Mouse (Mus musculus) forebrain, embryonic 10.5 days (tissue): ENCODE measurements around the gene Mon1a. TPM values are rescaled to one million over a fixed set of nuclear protein-coding genes. Genes with fewer than 3 reads are reported as not detected.

ENCODE experiments used
- DNase-seq: peaks from one replicate; pipeline ENCODE4 v3.0.0-alpha.2; 2017; ENCODE audit warnings: low spot score; ENCODE audit errors: extremely low spot score
- H3K27ac ChIP-seq: fragments of 300-500 bp; sonication (generic); 2 replicates; pipeline ENCODE4 v1.5.1; 2016; ENCODE audit warnings: mild to moderate bottlenecking
- H3K27me3 ChIP-seq: fragments of 300-500 bp; sonication (generic); 2 replicates; pipeline ENCODE4 v1.6.1; 2016; ENCODE audit warnings: mild to moderate bottlenecking; ENCODE audit not compliant: poor library complexity, severe bottlenecking
- H3K36me3 ChIP-seq: fragments of 300-500 bp; sonication (generic); replicated peaks from 2 replicates; pipeline ENCODE4 v1.6.1; 2016; ENCODE audit warnings: mild to moderate bottlenecking, moderate library complexity
- H3K4me1 ChIP-seq: fragments of 300-500 bp; sonication (generic); 2 replicates; pipeline ENCODE4 v1.6.1; 2016
- H3K4me3 ChIP-seq: fragments of 300-500 bp; sonication (generic); 2 replicates; pipeline ENCODE4 v1.5.1; 2016; ENCODE audit warnings: mild to moderate bottlenecking, moderate library complexity
- H3K9me3 ChIP-seq: fragments of 300-500 bp; sonication (generic); 2 replicates; pipeline ENCODE4 v1.6.1; 2016; ENCODE audit warnings: mild to moderate bottlenecking, moderate library complexity
- WGBS: fragments of 180-500 bp; shearing (Covaris S2); methylation state at CpG from one replicate; pipeline ENCODE4 v1.1.7; 2016; 5-methylcytosine and 5-hydroxymethylcytosine counted together
- polyA plus RNA-seq: library from polyadenylated mRNA; unstranded; fragments of >200 nt; fragmentation: Nextera tagmentation; extraction: Ambion mirVana; gene quantifications from 2 replicates; pipeline ENCODE4 v1.2.1, GENCODE M21; 2016

Gene Mon1a
- polyA plus RNA-seq, result 12.2 and 12.5 TPM in 2 replicates

DNA sequence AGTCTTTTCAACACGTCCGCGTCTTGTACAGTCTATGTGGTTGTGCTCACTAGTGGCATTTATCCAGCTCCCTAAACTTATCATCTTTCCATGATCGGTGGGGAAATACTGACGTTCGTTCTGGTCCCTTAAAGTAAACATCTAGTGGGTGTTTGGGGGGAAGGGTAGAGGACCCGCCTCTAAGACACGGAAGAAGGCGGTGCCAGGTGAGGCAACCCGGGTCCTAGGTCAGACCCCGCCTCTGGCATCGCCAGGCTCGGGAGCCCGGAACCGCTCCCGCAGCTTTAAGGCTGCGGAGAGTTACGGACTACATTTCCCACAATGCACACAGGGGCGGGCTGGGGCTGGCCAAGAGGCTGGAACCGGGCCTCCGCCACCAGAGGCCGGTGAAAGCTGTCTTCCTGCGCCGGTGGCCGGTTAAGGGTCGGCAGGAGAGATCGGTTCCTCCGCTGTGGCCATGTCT is at the start of gene Mon1a:
Mon1a (plus strand) TSS at position 348 of the 463 bp plus-strand sequence.
- H3K27me3 ChIP-seq, result peaks cover 20% of the 10 kb centered on the region
- peaks cover 14% of the 10 kb centered on the region for H3K4me1 ChIP-seq
- WGBS, result under 1% methylated on average over 28 of the region's 28 CpGs
- DNase-seq, result peak; percentile 82
- no peaks in the 10 kb centered on the region for H3K9me3 ChIP-seq
- H3K4me3 ChIP-seq, result peak within 1 kb of the TSS; percentile 65
- H3K27ac ChIP-seq, result peak within 1 kb of the TSS; percentile 74
- H3K36me3 ChIP-seq, result no peaks in the 10 kb centered on the region

- Histone ChIP-seq H3K36me3 (peaks cover 65% of the 10 kb centered on the region), H3K27ac (no peak overlapping the region), H3K27me3 (no peaks in the 10 kb centered on the region), H3K9me3 (no peaks in the 10 kb centered on the region), H3K4me3 (no peak overlapping the region), H3K4me1 (no peaks in the 10 kb centered on the region)
- WGBS, result 100% methylated on average over 1 of the region's 1 CpGs
- no peak for DNase-seq
These were observed 49.1 kb upstream of the Mon1a start for GRCm38 (mm10) chr9:107838869-107839268.

GRCm38 (mm10) chr9:107842709-107843108 is 45.2 kb upstream of the Mon1a start:
- WGBS, result 94% methylated on average over 2 of the region's 2 CpGs
- H3K4me3 ChIP-seq, result no peak overlapping the region
- H3K27me3 ChIP-seq, result no peaks in the 10 kb centered on the region
- H3K27ac ChIP-seq, result no peak overlapping the region
- DNase-seq, result no peak
- no peaks in the 10 kb centered on the region for H3K4me1 ChIP-seq
- H3K9me3 ChIP-seq, result no peaks in the 10 kb centered on the region
- peaks cover 85% of the 10 kb centered on the region for H3K36me3 ChIP-seq

GRCm38 (mm10) chr9:107848922-107849321 is 39.0 kb upstream of the Mon1a start:
- Histone ChIP-seq H3K36me3 (peaks cover 96% of the 10 kb centered on the region), H3K27me3 (no peaks in the 10 kb centered on the region), H3K4me3 (no peak overlapping the region), H3K4me1 (no peaks in the 10 kb centered on the region), H3K27ac (no peak overlapping the region), H3K9me3 (no peaks in the 10 kb centered on the region)
- DNase-seq, result no peak
- WGBS, result 97% methylated on average over 7 of the region's 7 CpGs

GRCm38 (mm10) chr9:107858343-107858742 is 29.6 kb upstream of the Mon1a start:
- H3K36me3 ChIP-seq, result peaks cover 75% of the 10 kb centered on the region
- no peak for DNase-seq
- no peak overlapping the region for H3K27ac ChIP-seq
- H3K4me3 ChIP-seq, result no peak overlapping the region
- no peaks in the 10 kb centered on the region for H3K9me3 ChIP-seq
- WGBS, result 96% methylated on average over 3 of the region's 3 CpGs
- H3K27me3 ChIP-seq, result no peaks in the 10 kb centered on the region
- H3K4me1 ChIP-seq, result no peaks in the 10 kb centered on the region

GRCm38 (mm10) chr9:107864493-107864892 is 23.5 kb upstream of the Mon1a start:
- no peaks in the 10 kb centered on the region for H3K9me3 ChIP-seq
- H3K36me3 ChIP-seq, result peaks cover 50% of the 10 kb centered on the region
- no peak for DNase-seq
- no peaks in the 10 kb centered on the region for H3K27me3 ChIP-seq
- H3K4me3 ChIP-seq, result no peak overlapping the region
- WGBS, result 76% methylated on average over 1 of the region's 1 CpGs
- H3K4me1 ChIP-seq, result no peaks in the 10 kb centered on the region
- no peak overlapping the region for H3K27ac ChIP-seq

DNA sequence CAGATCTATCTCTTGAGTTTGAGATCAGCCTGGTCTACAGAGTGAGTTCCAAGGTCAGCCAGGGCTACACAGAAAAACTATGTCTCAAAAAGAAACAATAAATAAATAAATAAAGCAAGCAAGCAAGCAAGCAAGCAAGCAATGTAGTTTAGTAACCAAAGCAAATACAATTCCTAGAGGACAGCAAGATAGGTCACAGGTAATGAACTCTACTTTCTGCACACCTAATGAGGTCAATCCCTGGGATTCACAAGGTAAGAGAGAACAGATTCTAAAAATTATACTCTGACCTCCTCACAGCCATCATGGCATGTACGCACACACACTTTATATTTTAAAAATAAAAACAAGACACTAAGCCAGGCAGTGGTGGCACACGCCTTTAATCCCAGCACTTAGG is 21.9 kb upstream of the Mon1a start:
- 100% methylated on average over 2 of the region's 2 CpGs for WGBS
- Histone ChIP-seq H3K27me3 (no peaks in the 10 kb centered on the region), H3K4me3 (no peak overlapping the region), H3K36me3 (peaks cover 53% of the 10 kb centered on the region), H3K27ac (no peak overlapping the region), H3K4me1 (peaks cover 3% of the 10 kb centered on the region), H3K9me3 (no peaks in the 10 kb centered on the region)
- DNase-seq, result no peak

DNA sequence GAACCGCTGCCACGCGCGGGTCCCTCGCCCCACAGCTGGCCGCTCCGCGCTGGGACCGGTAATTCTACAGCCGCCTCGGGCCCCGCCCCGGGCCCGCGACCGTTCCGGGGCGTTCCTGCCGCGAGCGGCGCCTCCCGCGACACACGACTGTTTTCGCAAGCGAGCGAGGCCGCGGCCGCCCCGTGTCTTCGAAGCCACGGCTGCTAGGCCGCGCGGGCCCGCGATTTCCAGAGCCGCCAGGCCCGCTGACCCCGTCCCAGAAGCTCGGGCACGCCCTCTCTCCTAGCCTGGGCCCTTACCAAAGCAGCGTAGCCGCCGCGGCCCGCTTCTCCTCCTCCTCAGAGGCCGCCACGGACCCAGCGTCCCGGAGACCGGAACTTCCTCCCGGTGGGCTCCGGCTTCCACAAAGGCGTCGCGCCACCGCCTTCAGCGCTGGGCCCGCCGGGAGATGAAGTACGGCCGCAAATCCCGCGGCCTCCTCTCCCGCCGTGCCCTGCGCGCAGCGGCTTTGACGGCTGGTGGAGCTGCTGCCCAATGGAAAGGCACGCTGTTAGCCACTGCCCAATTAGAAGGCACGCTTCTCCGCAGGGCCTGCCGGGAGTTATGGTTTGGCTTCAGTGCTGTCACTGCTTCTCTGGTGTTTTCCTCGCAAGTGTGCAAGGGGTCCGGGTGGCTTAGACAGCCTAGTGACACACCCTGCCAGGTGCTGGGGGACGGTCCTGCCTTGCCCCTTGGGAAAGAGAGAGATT is 15.4 kb upstream of the Mon1a start:
- H3K4me3 ChIP-seq, result peak overlapping the region; percentile 94
- under 1% methylated on average over 79 of the region's 80 CpGs for WGBS
- peak; percentile 94 for DNase-seq
- no peaks in the 10 kb centered on the region for H3K27me3 ChIP-seq
- H3K9me3 ChIP-seq, result no peaks in the 10 kb centered on the region
- H3K4me1 ChIP-seq, result peaks cover 19% of the 10 kb centered on the region
- peaks cover 25% of the 10 kb centered on the region for H3K36me3 ChIP-seq
- H3K27ac ChIP-seq, result peak overlapping the region; percentile 98

DNA sequence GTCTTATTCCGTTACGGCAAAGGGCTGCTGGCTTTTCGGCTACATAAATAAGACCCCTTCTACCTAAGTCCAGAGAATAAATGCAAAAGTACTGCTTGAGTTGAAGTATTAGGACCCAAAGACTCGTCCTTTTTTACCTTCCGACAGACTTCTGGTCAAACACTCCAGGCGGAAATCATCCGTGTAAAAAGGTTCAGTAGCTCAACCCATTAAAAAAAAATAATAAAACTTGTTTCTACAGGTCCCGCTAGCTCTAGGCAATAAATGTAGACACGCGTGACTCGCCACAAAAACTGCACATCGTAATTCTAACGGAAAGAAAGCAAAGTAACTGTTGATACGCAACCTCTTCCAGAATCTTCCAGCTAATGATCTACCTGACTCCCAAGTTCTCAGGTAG is 14.8 kb upstream of the Mon1a start, which contains the start of gene Rbm6:
Rbm6 (minus strand) TSS at position 101 of the 400 bp plus-strand sequence.
- no peaks in the 10 kb centered on the region for H3K27me3 ChIP-seq
- peaks cover 19% of the 10 kb centered on the region for H3K4me1 ChIP-seq
- WGBS, result 12% methylated on average over 14 of the region's 14 CpGs
- no peaks in the 10 kb centered on the region for H3K9me3 ChIP-seq
- peak within 1 kb of the TSS; percentile 98 for H3K27ac ChIP-seq
- no peak for DNase-seq
- H3K4me3 ChIP-seq, result peak within 1 kb of the TSS; percentile 94
- H3K36me3 ChIP-seq, result peaks cover 18% of the 10 kb centered on the region

DNA sequence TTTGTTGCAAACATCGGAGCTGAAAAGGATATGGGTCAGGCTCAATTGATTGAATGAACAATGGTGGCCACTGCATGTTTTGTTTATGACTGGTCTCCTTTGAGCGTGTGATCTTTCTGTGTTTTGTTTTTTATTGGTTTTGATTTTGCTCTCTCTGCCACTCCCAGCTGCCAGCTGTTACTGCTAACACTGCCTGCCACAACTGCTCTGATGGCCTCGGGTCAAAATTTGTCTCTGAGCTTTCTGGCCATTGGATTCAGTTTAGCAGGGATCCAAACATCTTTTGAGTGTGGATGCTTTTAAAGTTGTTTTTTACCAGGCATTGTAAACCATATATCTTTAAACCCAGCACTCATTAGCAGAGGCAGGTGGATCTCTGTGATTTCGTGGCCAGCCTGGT is 7.5 kb upstream of the Mon1a start:
- no peak overlapping the region for H3K4me3 ChIP-seq
- no peaks in the 10 kb centered on the region for H3K4me1 ChIP-seq
- H3K36me3 ChIP-seq, result no peaks in the 10 kb centered on the region
- H3K27ac ChIP-seq, result no peak overlapping the region
- no peaks in the 10 kb centered on the region for H3K9me3 ChIP-seq
- 80% methylated on average over 4 of the region's 4 CpGs for WGBS
- DNase-seq, result no peak
- no peaks in the 10 kb centered on the region for H3K27me3 ChIP-seq

- Histone ChIP-seq H3K36me3 (no peaks in the 10 kb centered on the region), H3K4me1 (peaks cover 14% of the 10 kb centered on the region), H3K27ac (peak overlapping the region; percentile 74), H3K4me3 (peak overlapping the region; percentile 65), H3K27me3 (peaks cover 20% of the 10 kb centered on the region), H3K9me3 (no peaks in the 10 kb centered on the region)
- DNase-seq, result no peak
- under 1% methylated on average over 18 of the region's 18 CpGs for WGBS
These were observed 408 bp downstream of the Mon1a start for GRCm38 (mm10) chr9:107888267-107888850.

- DNase-seq, result no peak
- Histone ChIP-seq H3K27me3 (peaks cover 20% of the 10 kb centered on the region), H3K27ac (no peak overlapping the region), H3K9me3 (no peaks in the 10 kb centered on the region), H3K4me1 (peaks cover 14% of the 10 kb centered on the region), H3K36me3 (no peaks in the 10 kb centered on the region), H3K4me3 (no peak overlapping the region)
- 90% methylated on average over 6 of the region's 6 CpGs for WGBS
These were observed 2.3 kb downstream of the Mon1a start for GRCm38 (mm10) chr9:107890260-107890659.

DNA sequence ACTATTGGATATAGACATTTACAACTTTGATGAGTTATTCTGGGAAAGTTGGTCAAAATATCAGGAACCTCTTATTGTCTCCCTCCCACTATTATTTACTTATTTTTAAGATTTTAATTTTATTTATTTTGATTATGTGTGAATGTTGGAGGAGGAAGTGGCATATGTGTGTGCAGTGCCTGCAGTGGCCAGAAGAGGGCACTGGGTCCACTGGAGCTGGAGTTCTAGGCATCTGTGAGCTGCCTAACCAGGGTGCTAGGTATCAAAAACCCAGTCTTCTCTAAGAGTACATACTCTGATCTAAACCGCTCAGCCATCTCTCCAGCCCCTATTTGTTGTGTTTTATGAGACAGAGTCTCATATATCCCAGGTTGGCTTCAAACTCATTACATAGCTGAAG is 3.1 kb downstream of the Mon1a start:
- WGBS, result 94% methylated on average over 1 of the region's 1 CpGs
- no peak overlapping the region for H3K4me3 ChIP-seq
- peaks cover 14% of the 10 kb centered on the region for H3K27me3 ChIP-seq
- no peaks in the 10 kb centered on the region for H3K9me3 ChIP-seq
- peaks cover 14% of the 10 kb centered on the region for H3K4me1 ChIP-seq
- no peak for DNase-seq
- no peaks in the 10 kb centered on the region for H3K36me3 ChIP-seq
- no peak overlapping the region for H3K27ac ChIP-seq
